ENCODE assay signal across 24 mouse cellular contexts in genomic region chr16:55889451-55889850, GRCm38 (mm10). TPM values are rescaled to one million over a fixed set of nuclear protein-coding genes. Genes with fewer than 3 reads are reported as not detected.
DNase-seq lines count a peak whose midpoint lies in the region; ATAC-seq and TF ChIP-seq lines count a peak whose summit lies in the region.
"Had no signal": no experiment of that assay in that cellular context is flagged by ENCODE, and none has a peak within 500 bp of the region (broad histone marks: within the 10 kb centered on the region; RNA-seq: fewer than 3 reads in every experiment).

No protein-coding gene starts in this region.

- no peak for ATAC-seq in heart, embryonic 12.5 days (ENCODE audit: insufficient number of reproducible peaks, low FRiP score)
- ATAC-seq in liver, embryonic 14.5 days (ENCODE audit: insufficient read depth) = no peak
- ATAC-seq in liver, embryonic 11.5 days (replicated peaks; ENCODE audit: low FRiP score) = no peak
- ATAC-seq in hindbrain, embryonic 12.5 days (ENCODE audit: low FRiP score) = no peak
- ATAC-seq: forebrain, embryonic 13.5 days; hindbrain, postnatal 0 days had no signal

- no peak overlapping the region for H3K4me2 ChIP-seq in heart, embryonic 12.5 days
- no peak overlapping the region for H3K4me2 ChIP-seq in liver, embryonic 14.5 days (ENCODE audit: low read depth)
- H3K4me2 ChIP-seq in liver, embryonic 11.5 days = no peak overlapping the region
- H3K4me2 ChIP-seq in hindbrain, embryonic 12.5 days (replicated peaks) = no peak overlapping the region
- H3K4me2 ChIP-seq: forebrain, embryonic 13.5 days; heart, embryonic 11.5 days; limb, embryonic 15.5 days; midbrain, embryonic 12.5 days; neural tube, embryonic 13.5 days had no signal

- no peaks in the 10 kb centered on the region for H3K9me3 ChIP-seq in heart, embryonic 12.5 days (replicated peaks)
- no peaks in the 10 kb centered on the region for H3K9me3 ChIP-seq in liver, embryonic 14.5 days (ENCODE audit: control insufficient read depth, low read length)
- H3K9me3 ChIP-seq in liver, embryonic 11.5 days (ENCODE audit: control insufficient read depth, low read length) = no peaks in the 10 kb centered on the region
- H3K9me3 ChIP-seq in MEL (replicated peaks; ENCODE audit: insufficient read depth, low read length) = no peaks in the 10 kb centered on the region
- H3K9me3 ChIP-seq in hindbrain, embryonic 12.5 days (replicated peaks) = no peaks in the 10 kb centered on the region
- H3K9me3 ChIP-seq: forebrain, embryonic 13.5 days; hindbrain, embryonic 10.5 days; limb, embryonic 15.5 days; midbrain, embryonic 12.5 days; neural tube, embryonic 13.5 days had no signal

- H3K9ac ChIP-seq in heart, adult 2 months (ENCODE audit: low read depth, low read length) = no peak overlapping the region
- H3K9ac ChIP-seq in heart, embryonic 12.5 days = no peak overlapping the region
- no peak overlapping the region for H3K9ac ChIP-seq in liver, embryonic 14.5 days (replicated peaks)
- no peak overlapping the region for H3K9ac ChIP-seq in liver, embryonic 11.5 days (ENCODE audit: low read depth, low read length)
- H3K9ac ChIP-seq in MEL (ENCODE audit: control insufficient read depth, low read depth, low read length, poor library complexity, severe bottlenecking) = no peak overlapping the region
- H3K9ac ChIP-seq in hindbrain, embryonic 12.5 days = no peak overlapping the region
- H3K9ac ChIP-seq: forebrain, embryonic 13.5 days; limb, embryonic 15.5 days; midbrain, embryonic 12.5 days; neural tube, embryonic 13.5 days had no signal

- no peaks in the 10 kb centered on the region for H3K27me3 ChIP-seq in heart, adult 2 months (ENCODE audit: control insufficient read depth, insufficient read depth, low read length)
- H3K27me3 ChIP-seq in heart, embryonic 12.5 days (replicated peaks) = no peaks in the 10 kb centered on the region
- H3K27me3 ChIP-seq in liver, embryonic 14.5 days (ENCODE audit: control insufficient read depth, insufficient read depth, low read length) = no peaks in the 10 kb centered on the region
- no peaks in the 10 kb centered on the region for H3K27me3 ChIP-seq in liver, embryonic 11.5 days (replicated peaks; ENCODE audit: control insufficient read depth, insufficient read depth, low read length)
- H3K27me3 ChIP-seq in MEL (ENCODE audit: control insufficient read depth in 1 of 2, insufficient read depth in 2 of 2, low read length in 2 of 2) = no peaks in the 10 kb centered on the region
- H3K27me3 ChIP-seq in hindbrain, embryonic 12.5 days = no peaks in the 10 kb centered on the region
- H3K27me3 ChIP-seq: forebrain, embryonic 13.5 days; limb, embryonic 15.5 days; midbrain, embryonic 12.5 days; neural tube, embryonic 13.5 days had no signal

- intact Hi-C loops in heart, adult 2 months (cut with DNase I) = no loop called here

- no peak for TF ChIP-seq POLR2A in heart, adult 2 months (IDR thresholded peaks at IDR 0.05; ENCODE audit: insufficient read depth, low read depth, low read length)
- TF ChIP-seq POLR2A in MEL (IDR thresholded peaks at IDR 0.05; ENCODE audit: control insufficient read depth in 1 of 2, insufficient read depth in 1 of 2, low read depth in 1 of 2, low read length in 2 of 2, poor library complexity in 1 of 2) = no peak

- no peak; the same call in 1 of the 2 replicates for TF ChIP-seq RAD21 in MEL (IDR thresholded peaks at IDR 0.05; ENCODE audit: low read depth, low read length)

- 93% methylated on average over 3 of the region's 3 CpGs for WGBS in heart, adult 2 months
- 85% methylated on average over 3 of the region's 3 CpGs for WGBS in heart, embryonic 12.5 days
- 80% methylated on average over 3 of the region's 3 CpGs for WGBS in liver, embryonic 14.5 days (ENCODE audit: insufficient replicate concordance)
- WGBS in liver, embryonic 11.5 days = 85% methylated on average over 3 of the region's 3 CpGs
- WGBS in hindbrain, embryonic 12.5 days = 87% methylated on average over 3 of the region's 3 CpGs

- DNase-seq in heart, adult 2 months = no peak
- DNase-seq in liver, embryonic 14.5 days (ENCODE audit: low read depth in 3 of 3, low spot score in 3 of 3) = no peak
- DNase-seq in liver, embryonic 11.5 days (ENCODE audit: low spot score) = no peak
- DNase-seq in MEL (ENCODE audit: low read depth, low spot score) = peak; percentile 60
- peak; percentile 45 for DNase-seq in naive thymus-derived CD4-positive, alpha-beta T cell, adult 2 months (ENCODE audit: low read depth)
- DNase-seq in lung, adult 18-20 months = no peak
- DNase-seq: adrenal gland, postnatal 14 days; cerebellum, adult 8-10 months; cerebellum, postnatal 36 days; heart, postnatal 10 days; kidney, postnatal 25 days; lung, adult 2 months; lung, postnatal 14 days; thymus, adult 2 months; thymus, postnatal 4 days had no signal

- no peaks in the 10 kb centered on the region for H3K36me3 ChIP-seq in heart, adult 2 months (ENCODE audit: control insufficient read depth, insufficient read depth, low read length)
- peaks cover 8% of the 10 kb centered on the region for H3K36me3 ChIP-seq in heart, embryonic 12.5 days
- H3K36me3 ChIP-seq in liver, embryonic 14.5 days (replicated peaks; ENCODE audit: control insufficient read depth, insufficient read depth, low read depth) = no peaks in the 10 kb centered on the region
- no peaks in the 10 kb centered on the region; the same call in 1 of the 2 replicates for H3K36me3 ChIP-seq in liver, embryonic 11.5 days (ENCODE audit: control insufficient read depth, insufficient read depth, low read length)
- H3K36me3 ChIP-seq in MEL (ENCODE audit: control insufficient read depth in 1 of 2, insufficient read depth in 2 of 2, low read length in 2 of 2) = peaks cover 0 to 28% of the 10 kb centered on the region in 2 experiments; a peak in 3 of 4 replicates
- peaks cover 22% of the 10 kb centered on the region for H3K36me3 ChIP-seq in hindbrain, embryonic 12.5 days

- no peak overlapping the region for H3K4me3 ChIP-seq in heart, adult 2 months
- H3K4me3 ChIP-seq in heart, embryonic 12.5 days = no peak overlapping the region
- no peak overlapping the region for H3K4me3 ChIP-seq in liver, embryonic 14.5 days (ENCODE audit: insufficient read depth in 1 of 2, low read depth in 2 of 2, low read length in 2 of 2)
- no peak overlapping the region for H3K4me3 ChIP-seq in liver, embryonic 11.5 days (ENCODE audit: low read depth, low read length)
- no peak overlapping the region for H3K4me3 ChIP-seq in MEL (ENCODE audit: control insufficient read depth in 1 of 2, insufficient read depth in 1 of 2, low read depth in 2 of 2, low read length in 2 of 2)
- H3K4me3 ChIP-seq in hindbrain, embryonic 12.5 days = no peak overlapping the region
- H3K4me3 ChIP-seq: forebrain, embryonic 13.5 days; hindbrain, embryonic 10.5 days; limb, embryonic 15.5 days; midbrain, embryonic 12.5 days; neural tube, embryonic 13.5 days had no signal

- no peak for TF ChIP-seq EP300 in heart, adult 2 months (IDR thresholded peaks at IDR 0.05; ENCODE audit: insufficient read depth, low read depth, low read length)
- TF ChIP-seq EP300 in liver, embryonic 14.5 days (IDR thresholded peaks at IDR 0.05; ENCODE audit: low read depth) = no peak
- no peak for TF ChIP-seq EP300 in MEL (IDR thresholded peaks at IDR 0.05; ENCODE audit: low read depth in 1 of 2, low read length in 2 of 2)

- H3K27ac ChIP-seq in heart, adult 2 months = no peak overlapping the region
- no peak overlapping the region for H3K27ac ChIP-seq in heart, embryonic 12.5 days (ENCODE audit: poor library complexity, severe bottlenecking)
- no peak overlapping the region for H3K27ac ChIP-seq in liver, embryonic 14.5 days
- H3K27ac ChIP-seq in liver, embryonic 11.5 days (ENCODE audit: low read depth, low read length) = no peak overlapping the region
- H3K27ac ChIP-seq in MEL (ENCODE audit: control insufficient read depth, low read depth, low read length) = no peak overlapping the region
- no peak overlapping the region for H3K27ac ChIP-seq in hindbrain, embryonic 12.5 days
- H3K27ac ChIP-seq: forebrain, embryonic 13.5 days; hindbrain, embryonic 10.5 days; hindbrain, postnatal 0 days; limb, embryonic 15.5 days; midbrain, embryonic 12.5 days; neural tube, embryonic 13.5 days had no signal

- H3K79me2 ChIP-seq in heart, adult 2 months (replicated peaks; ENCODE audit: control insufficient read depth, insufficient read depth, low read length) = no peaks in the 10 kb centered on the region
- no peaks in the 10 kb centered on the region for H3K79me2 ChIP-seq in MEL (ENCODE audit: control insufficient read depth, insufficient read depth, low read length, poor library complexity)

- TF ChIP-seq CTCF in heart, adult 2 months (IDR thresholded peaks at IDR 0.05) = peak; percentile 32
- peak; percentile 31 for TF ChIP-seq CTCF in liver, embryonic 14.5 days (IDR thresholded peaks at IDR 0.05; ENCODE audit: low read depth)
- peak in 2 of 3 experiments; percentile 25 to 40; a peak in 3 of 6 replicates for TF ChIP-seq CTCF in MEL (IDR thresholded peaks at IDR 0.05 in 2 of 3, conservative IDR thresholded peaks at IDR 0.05 in 1 of 3; ENCODE audit: control insufficient read depth in 1 of 3, insufficient read depth in 1 of 3, low read depth in 2 of 3, low read length in 3 of 3, poor library complexity in 1 of 3, severe bottlenecking in 1 of 3)

- peaks cover 2% of the 10 kb centered on the region for H3K4me1 ChIP-seq in heart, adult 2 months (ENCODE audit: control insufficient read depth, insufficient read depth, low read length)
- H3K4me1 ChIP-seq in heart, embryonic 12.5 days (replicated peaks) = peaks cover 18% of the 10 kb centered on the region
- H3K4me1 ChIP-seq in liver, embryonic 14.5 days (replicated peaks; ENCODE audit: control insufficient read depth in 2 of 2, insufficient read depth in 2 of 2, low read length in 1 of 2) = peaks cover 20 to 25% of the 10 kb centered on the region in 2 experiments
- peaks cover 22% of the 10 kb centered on the region for H3K4me1 ChIP-seq in liver, embryonic 11.5 days (replicated peaks; ENCODE audit: control insufficient read depth, insufficient read depth, low read length)
- H3K4me1 ChIP-seq in MEL (ENCODE audit: control insufficient read depth in 1 of 2, insufficient read depth in 2 of 2, low read length in 2 of 2) = peaks cover 17 to 27% of the 10 kb centered on the region in 2 experiments
- peaks cover 7% of the 10 kb centered on the region for H3K4me1 ChIP-seq in hindbrain, embryonic 12.5 days

RNA-seq across cellular contexts. Expression of gene Nxpe3, which starts 5.6 kb away (rescaled TPM):
- total RNA-seq in heart, adult 2 months (2021) = under 1 TPM; 0.43 to 0.44 TPM
- polyA plus RNA-seq in heart, adult 2 months (2012; rRNA removed) = 0.51 and 0.82 TPM in 2 replicates
- 0.66 and 0.74 TPM in 2 replicates for polyA plus RNA-seq in heart, embryonic 12.5 days (2016; fragmentation: Nextera tagmentation; extraction: Ambion mirVana)
- polyA plus RNA-seq in liver, embryonic 14.5 days (2012; rRNA removed) = 0.62 and 0.83 TPM in 2 replicates
- polyA plus RNA-seq in liver, embryonic 14.5 days (2014; fragmentation: Nextera tagmentation; extraction: Ambion mirVana) = 0.33 and 0.45 TPM in 2 replicates
- 0.73 and 0.93 TPM in 2 replicates for polyA plus RNA-seq in liver, embryonic 11.5 days (2014; fragmentation: Nextera tagmentation; extraction: Ambion mirVana)
- total RNA-seq in MEL (2012; rRNA removed) = 2.5 and 2.7 TPM in 2 replicates
- 1 to 10 TPM in 1 of 2 experiments, not detected in 1; 4.3 TPM for polyA plus RNA-seq in MEL (2012; ENCODE audit: insufficient read depth in 1 of 2, insufficient read length in 2 of 2, low read depth in 1 of 2, low replicate concordance in 2 of 2, missing spikeins in 1 of 2)
- 0.77 and 1.1 TPM in 2 replicates for polyA plus RNA-seq in hindbrain, embryonic 12.5 days (2016; fragmentation: Nextera tagmentation; extraction: Ambion mirVana)

RNA-seq across cellular contexts. Expression of gene Cep97, which starts 45.2 kb away (rescaled TPM):
- total RNA-seq in heart, adult 2 months (2021) = 1 to 10 TPM; 3.3 to 5.6 TPM
- 1.1 and 1.5 TPM in 2 replicates for polyA plus RNA-seq in heart, adult 2 months (2012; rRNA removed)
- 9.8 and 9.9 TPM in 2 replicates for polyA plus RNA-seq in heart, embryonic 12.5 days (2016; fragmentation: Nextera tagmentation; extraction: Ambion mirVana)
- 1.5 and 2.0 TPM in 2 replicates for polyA plus RNA-seq in liver, embryonic 14.5 days (2012; rRNA removed)
- 3.9 and 5.4 TPM in 2 replicates for polyA plus RNA-seq in liver, embryonic 14.5 days (2014; fragmentation: Nextera tagmentation; extraction: Ambion mirVana)
- polyA plus RNA-seq in liver, embryonic 11.5 days (2014; fragmentation: Nextera tagmentation; extraction: Ambion mirVana) = 8.9 and 9.3 TPM in 2 replicates
- total RNA-seq in MEL (2012; rRNA removed) = 11.1 and 12.9 TPM in 2 replicates
- polyA plus RNA-seq in MEL (2012; ENCODE audit: insufficient read depth in 1 of 2, insufficient read length in 2 of 2, low read depth in 1 of 2, low replicate concordance in 2 of 2, missing spikeins in 1 of 2) = 10 to 100 TPM in 1 of 2 experiments, not detected in 1; 10.7 TPM
- polyA plus RNA-seq in hindbrain, embryonic 12.5 days (2016; fragmentation: Nextera tagmentation; extraction: Ambion mirVana) = 16.5 and 19.5 TPM in 2 replicates

RNA-seq across cellular contexts. Expression of gene Nfkbiz, which starts 50.8 kb away (rescaled TPM):
- 1 to 10 TPM; 2.1 to 2.3 TPM for total RNA-seq in heart, adult 2 months (2021)
- polyA plus RNA-seq in heart, adult 2 months (2012; rRNA removed) = 2.8 and 3.4 TPM in 2 replicates
- polyA plus RNA-seq in heart, embryonic 12.5 days (2016; fragmentation: Nextera tagmentation; extraction: Ambion mirVana) = 3.1 and 3.3 TPM in 2 replicates
- polyA plus RNA-seq in liver, embryonic 14.5 days (2012; rRNA removed) = 2.1 and 2.4 TPM in 2 replicates
- 1.7 and 1.9 TPM in 2 replicates for polyA plus RNA-seq in liver, embryonic 14.5 days (2014; fragmentation: Nextera tagmentation; extraction: Ambion mirVana)
- polyA plus RNA-seq in liver, embryonic 11.5 days (2014; fragmentation: Nextera tagmentation; extraction: Ambion mirVana) = 4.5 and 4.6 TPM in 2 replicates
- 1.3 and 1.4 TPM in 2 replicates for total RNA-seq in MEL (2012; rRNA removed)
- 1 to 10 TPM in 1 of 2 experiments, not detected in 1; 2.4 TPM for polyA plus RNA-seq in MEL (2012; ENCODE audit: insufficient read depth in 1 of 2, insufficient read length in 2 of 2, low read depth in 1 of 2, low replicate concordance in 2 of 2, missing spikeins in 1 of 2)
- polyA plus RNA-seq in hindbrain, embryonic 12.5 days (2016; fragmentation: Nextera tagmentation; extraction: Ambion mirVana) = 1.4 and 1.8 TPM in 2 replicates

Comparison
In these comparisons a context has a peak if more than half of its experiments do, and no peak if none do; other contexts are left out.
1. DNase-seq: peak in MEL (single experiment) and naive thymus-derived CD4-positive, alpha-beta T cell, adult 2 months (single experiment); none in heart, adult 2 months (0 of 2), liver, embryonic 14.5 days (0 of 3), liver, embryonic 11.5 days (single experiment) and lung, adult 18-20 months (0 of 2).
2. Peak in every context shown above with its lines, with median percentiles within 50 percentile points of each other: CTCF ChIP-seq.